Mouse (Mus musculus): ENCODE data around the gene Dok5.

Dok5 gene

GRCm38 (mm10) chr2:170802984-170803383, 71.4 kb downstream of the Dok5 start:
- DNase-seq: no peak

- no peak for DNase-seq
Observed at GRCm38 (mm10) chr2:170807555-170808258, 76.1 kb downstream of the Dok5 start.

DNA sequence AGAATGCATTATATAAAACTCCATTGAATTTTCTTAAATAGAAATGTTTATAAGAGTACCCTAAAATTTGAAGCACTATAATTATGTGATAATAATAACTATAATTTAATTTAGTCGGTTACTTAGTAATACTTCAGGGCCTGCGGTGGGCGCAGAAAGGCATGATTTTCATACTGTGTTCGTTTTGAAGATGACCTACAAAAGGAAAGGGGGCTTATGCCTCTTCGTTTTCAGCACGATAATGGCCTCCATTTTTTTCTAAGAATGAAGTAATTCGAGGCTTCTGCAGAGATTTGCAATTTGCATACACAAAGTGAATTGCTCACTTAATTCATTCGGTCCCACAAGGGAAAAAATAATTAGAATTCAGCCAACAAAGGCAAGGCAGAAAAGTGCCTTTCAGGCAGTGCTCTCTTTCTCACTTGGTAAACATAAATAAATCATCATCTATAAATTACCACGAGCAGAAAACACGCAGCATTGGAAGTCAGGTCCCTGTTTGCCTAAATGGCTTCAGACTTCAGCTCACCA, 76.7 kb downstream of the Dok5 start:
- DNase-seq: no peak

- DNase-seq: no peak
Observed at GRCm38 (mm10) chr2:170811356-170811755, 79.7 kb downstream of the Dok5 start.

DNA sequence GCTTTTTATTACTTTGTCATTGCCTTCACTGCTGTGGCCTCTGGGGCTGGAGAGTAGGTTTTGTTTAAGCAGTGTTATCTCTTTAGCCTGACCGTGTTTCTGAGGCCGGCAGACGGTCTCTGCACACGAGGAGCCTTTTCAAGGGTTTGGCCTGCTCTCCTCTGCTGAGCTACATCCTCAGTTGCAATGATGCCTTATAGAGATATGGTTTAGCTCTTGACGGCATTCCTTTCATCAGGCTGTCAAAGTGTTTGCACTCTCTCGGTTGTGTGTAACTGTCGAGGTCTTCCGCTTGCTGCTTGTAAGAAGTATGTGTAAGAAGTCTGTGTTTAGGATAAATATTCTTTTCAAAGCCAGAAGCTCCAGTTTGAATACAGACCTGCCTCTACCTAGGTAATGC, 84.7 kb downstream of the Dok5 start:
- no peak for DNase-seq

- DNase-seq: no peak
Observed at GRCm38 (mm10) chr2:170817112-170817703, 85.6 kb downstream of the Dok5 start.

DNA sequence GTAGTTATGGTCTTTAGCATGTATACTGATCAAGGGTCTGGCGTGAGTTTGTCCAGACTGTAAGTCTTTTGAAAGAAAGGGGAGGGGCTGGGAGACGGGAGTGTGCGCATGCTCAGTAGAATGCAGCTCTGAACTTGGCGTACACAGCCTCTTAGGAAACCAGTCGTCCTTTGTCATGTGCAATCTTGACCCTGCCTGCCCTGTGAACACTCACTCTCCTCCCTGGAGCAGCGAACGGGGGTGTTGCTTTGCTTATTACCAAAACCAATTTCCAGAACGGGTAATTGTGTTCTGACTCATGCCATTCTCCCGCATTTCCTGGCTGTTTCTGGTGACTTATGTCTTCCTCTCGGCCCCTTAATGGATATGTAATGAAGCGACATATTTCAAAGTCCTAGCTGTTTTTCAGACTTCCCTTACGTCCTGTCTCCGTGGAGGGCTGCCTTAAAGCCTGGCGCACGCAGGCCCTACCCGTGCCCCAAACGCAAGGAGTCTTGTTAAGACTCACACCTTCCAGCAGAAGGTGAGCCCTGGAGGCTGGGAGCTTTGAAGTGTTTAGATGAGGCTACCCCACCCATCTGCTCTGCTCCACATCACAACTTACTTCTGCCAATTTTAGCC, 95.3 kb downstream of the Dok5 start:
- DNase-seq: no peak

- no peak for DNase-seq
Observed at GRCm38 (mm10) chr2:170828757-170829156, 97.2 kb downstream of the Dok5 start.

GRCm38 (mm10) chr2:170829191-170829611, 97.6 kb downstream of the Dok5 start:
- no peak for DNase-seq

GRCm38 (mm10) chr2:170829988-170830387, 98.4 kb downstream of the Dok5 start:
- DNase-seq: no peak

GRCm38 (mm10) chr2:170836862-170837261, 105.3 kb downstream of the Dok5 start:
- DNase-seq: no peak

GRCm38 (mm10) chr2:170837363-170837762, 105.8 kb downstream of the Dok5 start:
- no peak for DNase-seq

DNA sequence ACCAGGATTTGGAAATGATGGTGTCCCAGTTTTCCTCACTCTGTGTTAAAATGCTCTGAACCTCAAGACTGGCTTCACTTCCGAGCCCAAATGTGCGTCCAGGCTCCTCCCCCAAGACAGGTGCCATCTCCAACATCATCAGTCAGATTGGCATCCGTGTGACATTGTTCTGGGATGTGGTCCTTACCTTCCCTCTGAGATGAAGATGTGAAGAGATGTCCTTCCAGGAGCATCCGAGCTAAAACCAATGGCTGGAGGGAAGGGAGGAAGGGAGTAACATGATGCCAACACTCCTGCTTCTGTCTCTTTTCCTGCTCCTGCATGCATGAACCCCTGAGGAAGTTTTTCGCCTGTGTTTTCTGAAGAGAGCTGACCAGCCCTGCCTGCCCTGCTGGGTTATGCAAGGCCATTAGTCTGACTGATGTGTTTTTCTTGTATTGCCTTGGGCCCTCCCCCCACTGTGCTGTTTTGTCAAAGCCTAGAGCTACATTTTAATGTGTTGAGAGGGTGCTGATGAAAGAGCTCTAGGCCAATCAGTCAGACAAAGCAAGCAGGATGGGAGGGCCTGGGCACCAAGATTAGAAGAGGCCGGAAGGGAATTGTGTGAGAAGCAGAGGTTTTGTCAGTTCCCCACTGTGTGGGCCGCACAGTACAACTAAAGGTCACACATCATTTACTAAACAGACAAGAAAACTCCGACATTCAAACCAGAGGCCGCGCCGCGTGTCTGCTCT, 106.4 kb downstream of the Dok5 start:
- no peak for DNase-seq

GRCm38 (mm10) chr2:170841441-170841965, 109.9 kb downstream of the Dok5 start:
- no peak for DNase-seq

DNA sequence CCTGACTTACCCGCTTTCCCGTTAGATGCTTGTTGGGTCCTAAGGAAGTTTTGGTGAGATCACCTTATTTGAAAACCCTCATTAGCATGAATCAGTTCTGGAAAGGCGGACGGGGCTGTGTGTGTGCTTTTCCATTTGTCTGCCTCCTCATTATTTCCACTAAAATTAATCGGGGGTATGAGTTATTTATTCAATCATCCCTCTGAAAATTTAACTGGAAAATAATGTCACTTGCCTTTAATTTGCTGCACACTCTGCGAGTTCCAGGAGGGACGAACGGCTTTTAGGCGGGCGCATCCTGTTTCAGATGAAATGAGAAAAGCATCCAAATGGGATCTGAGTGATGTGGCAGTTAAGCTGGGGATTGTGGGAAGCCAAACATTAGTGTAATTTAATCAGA, 113.9 kb downstream of the Dok5 start:
- DNase-seq: no peak

DNA sequence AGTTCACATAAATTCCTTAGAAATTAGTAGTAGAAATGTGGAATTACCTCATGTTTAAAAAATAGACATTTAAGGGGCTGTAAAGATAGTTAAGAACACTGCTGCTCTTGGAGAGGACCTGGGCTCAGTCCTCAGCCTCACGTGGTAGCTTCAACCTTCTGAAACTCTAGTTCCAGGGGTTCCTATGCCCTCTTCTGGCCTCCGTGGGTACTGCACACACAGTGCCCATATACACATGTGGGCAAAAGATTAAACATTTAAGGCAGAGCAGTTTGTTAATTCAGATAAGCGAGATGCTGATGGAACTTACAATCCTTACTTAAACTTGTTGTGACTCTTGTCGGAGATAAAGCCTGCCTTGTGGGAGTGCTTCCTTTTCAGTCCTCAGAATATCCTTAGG, 118.5 kb downstream of the Dok5 start:
- no peak for DNase-seq

DNA sequence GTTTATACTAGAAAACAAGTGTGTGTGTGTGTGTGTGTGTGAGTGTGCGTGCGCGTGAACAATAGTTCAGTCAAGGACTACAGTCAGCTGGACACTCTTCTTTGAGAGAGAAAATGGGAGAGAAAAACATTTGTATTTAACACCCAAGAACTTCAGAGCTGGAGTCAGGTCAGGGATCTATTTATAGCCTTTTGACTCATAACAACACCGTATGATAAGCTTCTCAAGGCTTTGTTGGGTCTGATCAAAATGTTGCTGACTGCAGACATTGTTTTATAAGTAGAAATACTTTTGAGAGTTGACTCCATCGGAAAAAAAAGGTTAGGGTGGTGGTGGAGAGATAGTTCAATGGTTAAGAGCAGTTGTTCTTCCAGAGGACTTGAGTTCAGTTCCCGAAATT, 120.7 kb downstream of the Dok5 start:
- no peak for DNase-seq

- no peak for DNase-seq
Observed at GRCm38 (mm10) chr2:170855210-170855609, 123.6 kb downstream of the Dok5 start.

DNA sequence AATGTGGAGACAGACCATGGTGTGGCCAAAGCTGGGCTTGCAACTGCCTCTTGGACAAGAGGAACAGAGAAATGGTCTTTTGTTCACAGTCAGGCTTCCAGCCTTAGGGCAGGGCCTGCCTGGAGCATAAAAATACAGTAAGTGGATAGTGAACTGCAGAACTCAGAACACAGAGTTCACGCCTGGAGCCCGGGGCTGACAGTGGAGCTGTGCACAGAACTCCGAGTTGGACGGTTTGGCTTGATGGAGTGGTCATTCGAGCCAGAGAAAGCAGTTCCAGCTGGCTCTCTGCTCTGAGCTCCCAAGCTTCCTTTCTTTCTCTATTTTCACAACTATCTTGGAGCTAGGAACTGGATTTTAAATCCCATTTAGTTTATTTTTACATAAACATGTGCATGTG, 124.5 kb downstream of the Dok5 start:
- no peak for DNase-seq

GRCm38 (mm10) chr2:170857507-170857906, 125.9 kb downstream of the Dok5 start:
- no peak for DNase-seq

DNA sequence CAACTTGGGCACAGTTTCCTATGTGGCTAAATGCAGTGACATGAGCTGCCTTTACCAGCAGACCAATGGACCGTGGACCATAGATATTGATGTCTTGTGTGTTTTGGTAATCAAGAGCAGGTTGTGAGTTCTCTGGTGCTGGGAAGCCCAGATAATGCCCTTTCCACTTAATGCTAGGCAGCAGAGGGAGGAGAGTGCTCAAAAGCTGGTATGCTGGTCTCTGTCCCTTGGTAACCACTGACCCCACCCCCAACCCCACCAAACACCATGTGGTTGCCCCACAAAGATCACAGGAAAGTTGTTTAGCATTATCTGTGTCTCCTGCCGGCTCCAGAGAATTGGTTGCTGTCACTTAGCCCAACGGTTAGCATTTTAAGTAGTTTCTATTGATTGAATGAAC, 127.0 kb downstream of the Dok5 start:
- no peak for DNase-seq

- DNase-seq: no peak
Observed at GRCm38 (mm10) chr2:170860576-170860975, 129.0 kb downstream of the Dok5 start.

- DNase-seq: no peak
Observed at GRCm38 (mm10) chr2:170862799-170863198, 131.2 kb downstream of the Dok5 start.
